Mouse (Mus musculus): ENCODE results near the gene Zfp719. TPM values are rescaled to one million over a fixed set of nuclear protein-coding genes. Genes with fewer than 3 reads are reported as not detected.

Zfp719 gene
- 10 to 100 TPM; 17.1 to 26.4 TPM for total RNA-seq (2021)

GRCm38 (mm10) chr7:43579440-43580171, at the start of gene Zfp719:
Gene Zfp719 (plus strand): TSS chr7:43579610.
- intact Hi-C loops (cut with DNase I) = no loop called here
- DNase-seq (ENCODE audit: extremely low spot score in 1 of 2, low spot score in 2 of 2) = peak; percentile 94 to 95

GRCm38 (mm10) chr7:43530216-43530785, 49.1 kb upstream of the Zfp719 start:
- no peak for DNase-seq (ENCODE audit: extremely low spot score in 1 of 2, low spot score in 2 of 2)
- intact Hi-C loops (cut with DNase I) = no loop called here

- DNase-seq (ENCODE audit: extremely low spot score in 1 of 2, low spot score in 2 of 2) = no peak
- intact Hi-C loops (cut with DNase I) = no loop called here
These were observed 46.4 kb upstream of the Zfp719 start for GRCm38 (mm10) chr7:43532936-43533505.

- DNase-seq (ENCODE audit: extremely low spot score in 1 of 2, low spot score in 2 of 2) = no peak
- intact Hi-C loops (cut with DNase I) = no loop called here
These were observed 40.9 kb upstream of the Zfp719 start for GRCm38 (mm10) chr7:43538524-43538923.

- no peak for DNase-seq (ENCODE audit: extremely low spot score in 1 of 2, low spot score in 2 of 2)
- intact Hi-C loops (cut with DNase I) = no loop called here
These were observed 35.0 kb upstream of the Zfp719 start, which contains the start of gene Cd33 for GRCm38 (mm10) chr7:43544225-43544977. Gene Cd33 (minus strand): TSS chr7:43544428.

GRCm38 (mm10) chr7:43545656-43546545, 33.5 kb upstream of the Zfp719 start:
- intact Hi-C loops (cut with DNase I) = no loop called here
- DNase-seq (ENCODE audit: extremely low spot score in 1 of 2, low spot score in 2 of 2) = no peak

- no peak for DNase-seq (ENCODE audit: extremely low spot score in 1 of 2, low spot score in 2 of 2)
- intact Hi-C loops (cut with DNase I) = no loop called here
These were observed 31.7 kb upstream of the Zfp719 start for GRCm38 (mm10) chr7:43547666-43548065.

GRCm38 (mm10) chr7:43548206-43548605, 31.2 kb upstream of the Zfp719 start:
- no peak for DNase-seq (ENCODE audit: extremely low spot score in 1 of 2, low spot score in 2 of 2)
- intact Hi-C loops (cut with DNase I) = no loop called here

- DNase-seq (ENCODE audit: extremely low spot score in 1 of 2, low spot score in 2 of 2) = peak in 1 of 2 experiments; percentile 43
- intact Hi-C loops (cut with DNase I) = no loop called here
These were observed 26.3 kb upstream of the Zfp719 start for GRCm38 (mm10) chr7:43553153-43553552.

GRCm38 (mm10) chr7:43554550-43554949, 24.9 kb upstream of the Zfp719 start:
- intact Hi-C loops (cut with DNase I) = no loop called here
- peak in 1 of 2 experiments; percentile 64 for DNase-seq (ENCODE audit: extremely low spot score in 1 of 2, low spot score in 2 of 2)

GRCm38 (mm10) chr7:43555351-43555750, 24.1 kb upstream of the Zfp719 start:
- intact Hi-C loops (cut with DNase I) = no loop called here
- DNase-seq (ENCODE audit: extremely low spot score in 1 of 2, low spot score in 2 of 2) = no peak

GRCm38 (mm10) chr7:43556901-43557300, 22.5 kb upstream of the Zfp719 start:
- DNase-seq (ENCODE audit: extremely low spot score in 1 of 2, low spot score in 2 of 2) = no peak
- intact Hi-C loops (cut with DNase I) = no loop called here

GRCm38 (mm10) chr7:43562006-43562633, 17.3 kb upstream of the Zfp719 start, which contains the start of gene Zfp658:
Gene Zfp658 (plus strand): TSS chr7:43562256.
- intact Hi-C loops (cut with DNase I) = no loop called here
- peak; percentile 89 to 92 for DNase-seq (ENCODE audit: extremely low spot score in 1 of 2, low spot score in 2 of 2)

- intact Hi-C loops (cut with DNase I) = no loop called here
- DNase-seq (ENCODE audit: extremely low spot score in 1 of 2, low spot score in 2 of 2) = no peak
These were observed 16.7 kb upstream of the Zfp719 start for GRCm38 (mm10) chr7:43562651-43563070.

- no peak for DNase-seq (ENCODE audit: extremely low spot score in 1 of 2, low spot score in 2 of 2)
- intact Hi-C loops (cut with DNase I) = no loop called here
These were observed 16.1 kb upstream of the Zfp719 start for GRCm38 (mm10) chr7:43563300-43563699.

GRCm38 (mm10) chr7:43571216-43571615, 8.2 kb upstream of the Zfp719 start:
- DNase-seq (ENCODE audit: extremely low spot score in 1 of 2, low spot score in 2 of 2) = no peak
- intact Hi-C loops (cut with DNase I) = no loop called here

- DNase-seq (ENCODE audit: extremely low spot score in 1 of 2, low spot score in 2 of 2) = peak in 1 of 2 experiments; percentile 44
- intact Hi-C loops (cut with DNase I) = no loop called here
These were observed 1.1 kb downstream of the Zfp719 start for GRCm38 (mm10) chr7:43580526-43580925.

- intact Hi-C loops (cut with DNase I) = no loop called here
- DNase-seq (ENCODE audit: extremely low spot score in 1 of 2, low spot score in 2 of 2) = no peak
These were observed 5.4 kb downstream of the Zfp719 start for GRCm38 (mm10) chr7:43584790-43585189.

Measured in left cerebral cortex, postnatal 10 days (tissue).